Mouse (Mus musculus): ENCODE measurements at regions not wholly inside any gene's neighbourhood (a gene's known extent, or its start where the extent isn't known, plus 50 kb on each side); places are given as distances from the start of the nearest gene placed in this dataset.

GRCm38 (mm10) chr17:50455719-50456118 is 53.5 kb upstream of the Plcl2 start:
- ATAC-seq: no peak
- Histone ChIP-seq H3K36me3 (ENCODE audit: control insufficient read depth, insufficient read depth, low read length) (no peaks in the 10 kb centered on the region), H3K27me3 (ENCODE audit: control insufficient read depth, insufficient read depth, low read depth, low read length) (no peaks in the 10 kb centered on the region), H3K9me3 (replicated peaks; ENCODE audit: control insufficient read depth, low read length, poor library complexity, severe bottlenecking) (no peaks in the 10 kb centered on the region), H3K9ac (ENCODE audit: low read depth, low read length) (no peak overlapping the region), H3K4me3 (ENCODE audit: low read depth, low read length) (no peak overlapping the region), H3K27ac (ENCODE audit: low read length) (no peak overlapping the region), H3K4me1 (ENCODE audit: control insufficient read depth, insufficient read depth, low read length) (no peaks in the 10 kb centered on the region), H3K4me2 (ENCODE audit: low read length) (no peak overlapping the region)
- WGBS: 89% methylated on average over 10 of the region's 10 CpGs

- Histone ChIP-seq H3K27ac (ENCODE audit: low read length) (no peak overlapping the region), H3K36me3 (ENCODE audit: control insufficient read depth, insufficient read depth, low read length) (no peaks in the 10 kb centered on the region), H3K9ac (ENCODE audit: low read depth, low read length) (no peak overlapping the region), H3K4me3 (ENCODE audit: low read depth, low read length) (no peak overlapping the region), H3K4me2 (ENCODE audit: low read length) (no peak overlapping the region), H3K9me3 (replicated peaks; ENCODE audit: control insufficient read depth, low read length, poor library complexity, severe bottlenecking) (no peaks in the 10 kb centered on the region), H3K4me1 (ENCODE audit: control insufficient read depth, insufficient read depth, low read length) (no peaks in the 10 kb centered on the region), H3K27me3 (ENCODE audit: control insufficient read depth, insufficient read depth, low read depth, low read length) (no peaks in the 10 kb centered on the region)
- ATAC-seq: no peak
- 89% methylated on average over 6 of the region's 6 CpGs for WGBS
Observed at GRCm38 (mm10) chr17:50457053-50457697, 52.0 kb upstream of the Plcl2 start.

GRCm38 (mm10) chr17:50458232-50458631 is 51.0 kb upstream of the Plcl2 start:
- H3K27me3 ChIP-seq (ENCODE audit: control insufficient read depth, insufficient read depth, low read depth, low read length): no peaks in the 10 kb centered on the region
- H3K27ac ChIP-seq (ENCODE audit: low read length): no peak overlapping the region
- 87% methylated on average over 4 of the region's 4 CpGs for WGBS
- H3K9me3 ChIP-seq (replicated peaks; ENCODE audit: control insufficient read depth, low read length, poor library complexity, severe bottlenecking): no peaks in the 10 kb centered on the region
- no peaks in the 10 kb centered on the region for H3K36me3 ChIP-seq (ENCODE audit: control insufficient read depth, insufficient read depth, low read length)
- no peak overlapping the region for H3K9ac ChIP-seq (ENCODE audit: low read depth, low read length)
- no peak overlapping the region for H3K4me2 ChIP-seq (ENCODE audit: low read length)
- no peak for ATAC-seq
- no peaks in the 10 kb centered on the region for H3K4me1 ChIP-seq (ENCODE audit: control insufficient read depth, insufficient read depth, low read length)
- H3K4me3 ChIP-seq (ENCODE audit: low read depth, low read length): no peak overlapping the region

Measured in midbrain, embryonic 16.5 days (tissue).